Mouse (Mus musculus): ENCODE data around the gene Zfp112.
"Not testable (repeated sequence)": the region's sequence is repeated elsewhere in the genome, so short reads cannot be mapped to it uniquely, and the experiment has no call there.

The Zfp112 gene

GRCm38 (mm10) chr7:24112156-24112856 lies at the start of gene Zfp112:
TSS of gene Zfp112 (plus strand) at chr7:24112314.
- DNase-seq (ENCODE audit: low read depth), result no peak

GRCm38 (mm10) chr7:24074424-24074823 lies 37.7 kb upstream of the Zfp112 start:
- DNase-seq (ENCODE audit: low read depth), result not testable (repeated sequence)

- peak; percentile 94 for DNase-seq (ENCODE audit: low read depth)
These were observed 30.3 kb upstream of the Zfp112 start, which contains the start of gene Zfp180 for GRCm38 (mm10) chr7:24081634-24082431. TSS of gene Zfp180 (plus strand) at chr7:24081924.

GRCm38 (mm10) chr7:24082457-24083235 lies 29.5 kb upstream of the Zfp112 start:
- no peak for DNase-seq (ENCODE audit: low read depth)

- no peak for DNase-seq (ENCODE audit: low read depth)
These were observed 25.2 kb upstream of the Zfp112 start for GRCm38 (mm10) chr7:24086871-24087270.

GRCm38 (mm10) chr7:24087485-24088125 lies 24.5 kb upstream of the Zfp112 start:
- DNase-seq (ENCODE audit: low read depth), result no peak

GRCm38 (mm10) chr7:24104403-24104802 lies 7.7 kb upstream of the Zfp112 start:
- DNase-seq (ENCODE audit: low read depth), result no peak

- no peak for DNase-seq (ENCODE audit: low read depth)
These were observed 6.9 kb upstream of the Zfp112 start for GRCm38 (mm10) chr7:24105144-24105703.

- DNase-seq (ENCODE audit: low read depth), result no peak
These were observed 1.3 kb upstream of the Zfp112 start for GRCm38 (mm10) chr7:24110839-24111238.

GRCm38 (mm10) chr7:24111772-24112155 lies 350 bp upstream of the Zfp112 start:
- no peak for DNase-seq (ENCODE audit: low read depth)

- DNase-seq (ENCODE audit: low read depth), result peak; percentile 60
These were observed 887 bp downstream of the Zfp112 start for GRCm38 (mm10) chr7:24113001-24113400.

- DNase-seq (ENCODE audit: low read depth), result no peak
These were observed 4.5 kb downstream of the Zfp112 start for GRCm38 (mm10) chr7:24116655-24117054.

- no peak for DNase-seq (ENCODE audit: low read depth)
These were observed 21.4 kb downstream of the Zfp112 start for GRCm38 (mm10) chr7:24133425-24133995.

- peak; percentile 80 for DNase-seq (ENCODE audit: low read depth)
These were observed 22.1 kb downstream of the Zfp112 start, which contains the start of gene Zfp235 for GRCm38 (mm10) chr7:24133996-24134828. TSS of gene Zfp235 (plus strand) at chr7:24134169.

GRCm38 (mm10) chr7:24142566-24142965 lies 30.5 kb downstream of the Zfp112 start:
- no peak for DNase-seq (ENCODE audit: low read depth)

- no peak for DNase-seq (ENCODE audit: low read depth)
These were observed 41.2 kb downstream of the Zfp112 start for GRCm38 (mm10) chr7:24153272-24153671.

GRCm38 (mm10) chr7:24172191-24172590 lies 60.1 kb downstream of the Zfp112 start:
- DNase-seq (ENCODE audit: low read depth), result no peak

GRCm38 (mm10) chr7:24174618-24175336 lies 62.7 kb downstream of the Zfp112 start, which contains the start of gene Zfp114:
TSS of gene Zfp114 (plus strand) at chr7:24175060.
- peak; percentile 30 for DNase-seq (ENCODE audit: low read depth)

GRCm38 (mm10) chr7:24175337-24175711 lies 63.2 kb downstream of the Zfp112 start:
- DNase-seq (ENCODE audit: low read depth), result no peak
